Mouse (Mus musculus): ENCODE measurements at regions not wholly inside any gene's neighbourhood (a gene's known extent, or its start where the extent isn't known, plus 50 kb on each side); places are given as distances from the start of the nearest gene placed in this dataset.

GRCm38 (mm10) chr10:109180527-109180926 is 169.7 kb upstream of the Syt1 start:
- in situ Hi-C loops (cut with MboI, MseI), result no loop called here

- in situ Hi-C loops (cut with MboI, MseI), result no loop called here
Measured at GRCm38 (mm10) chr10:109160730-109161129, 149.9 kb upstream of the Syt1 start.

- in situ Hi-C loops (cut with MboI, MseI), result no loop called here
Measured at GRCm38 (mm10) chr10:109155768-109156167, 145.0 kb upstream of the Syt1 start.

- in situ Hi-C loops (cut with MboI, MseI), result no loop called here
Measured at GRCm38 (mm10) chr10:109140421-109140938, 129.7 kb upstream of the Syt1 start.

GRCm38 (mm10) chr10:109136763-109137732 is 126.3 kb upstream of the Syt1 start:
- in situ Hi-C loops (cut with MboI, MseI), result no loop called here

- in situ Hi-C loops (cut with MboI, MseI), result no loop called here
Measured at GRCm38 (mm10) chr10:109134521-109134920, 123.7 kb upstream of the Syt1 start.

GRCm38 (mm10) chr10:109132091-109132573 is 121.3 kb upstream of the Syt1 start:
- in situ Hi-C loops (cut with MboI, MseI), result no loop called here

GRCm38 (mm10) chr10:109129552-109130110 is 118.8 kb upstream of the Syt1 start:
- in situ Hi-C loops (cut with MboI, MseI), result no loop called here

- in situ Hi-C loops (cut with MboI, MseI), result no loop called here
Measured at GRCm38 (mm10) chr10:109129068-109129467, 118.3 kb upstream of the Syt1 start.

- in situ Hi-C loops (cut with MboI, MseI), result no loop called here
Measured at GRCm38 (mm10) chr10:109126699-109127098, 115.9 kb upstream of the Syt1 start.

- in situ Hi-C loops (cut with MboI, MseI), result loop anchor here in 1 of 2 experiments (10.0 kb wide), 1 partner anchor 1602 kb away; no protein-coding TSS in a partner anchor
Measured at GRCm38 (mm10) chr10:109117143-109117542, 106.4 kb upstream of the Syt1 start.

GRCm38 (mm10) chr10:109115013-109115627 is 104.3 kb upstream of the Syt1 start:
- in situ Hi-C loops (cut with MboI, MseI), result loop anchor here in 1 of 2 experiments (10.0 kb wide), 1 partner anchor 1600 kb away; no protein-coding TSS in a partner anchor

GRCm38 (mm10) chr10:109105781-109106180 is 95.0 kb upstream of the Syt1 start:
- in situ Hi-C loops (cut with MboI, MseI), result no loop called here

- in situ Hi-C loops (cut with MboI, MseI), result no loop called here
Measured at GRCm38 (mm10) chr10:109092219-109092618, 81.4 kb upstream of the Syt1 start.

GRCm38 (mm10) chr10:109079773-109080172 is 69.0 kb upstream of the Syt1 start:
- in situ Hi-C loops (cut with MboI, MseI), result no loop called here

- in situ Hi-C loops (cut with MboI, MseI), result no loop called here
Measured at GRCm38 (mm10) chr10:109074218-109074617, 63.4 kb upstream of the Syt1 start.
